Mouse (Mus musculus) brain, embryonic 14.5 days (tissue): ENCODE measurements around the gene Olfr202.

Source experiments
- CTCF ChIP-seq: fragments of 200-500 bp; IDR thresholded peaks from 2 replicates; pipeline ENCODE4 v1.5.1; 2012; ENCODE audit warnings: inconsistent platforms, mild to moderate bottlenecking, moderate library complexity, borderline replicate concordance; ENCODE audit not compliant: insufficient read depth, insufficient read length; ENCODE audit errors: extremely low read depth
- POLR2A ChIP-seq: fragments of 200-500 bp; IDR thresholded peaks from 2 replicates; pipeline ENCODE4 v1.6.1; 2012; ENCODE audit warnings: mild to moderate bottlenecking, inconsistent platforms, borderline replicate concordance; ENCODE audit not compliant: poor library complexity, insufficient read depth, insufficient read length, severe bottlenecking; ENCODE audit errors: extremely low read depth

GRCm38 (mm10) chr16:59286693-59287092 is at the start of gene Olfr202:
- TF ChIP-seq CTCF (no peak), POLR2A (no peak)
